Mouse (Mus musculus) kidney, embryonic 16.5 days (tissue): ENCODE measurements around the gene Krt83. TPM values are rescaled to one million over a fixed set of nuclear protein-coding genes. Genes with fewer than 3 reads are reported as not detected.

ENCODE experiments used
- polyA plus RNA-seq: library from polyadenylated mRNA; unstranded; fragments of >200 nt; fragmentation: Nextera tagmentation; extraction: Ambion mirVana; gene quantifications from 2 replicates; pipeline ENCODE4 v1.2.1, GENCODE M21; 2015

The Krt83 gene
- polyA plus RNA-seq, 1 experiment from 2014 or later, result not detected

Other genes with a start within 250 kb of the Krt83 start
- gene Nr4a1, start 237.2 kb downstream of the Krt83 start, polyA plus RNA-seq, result 10.8 and 11.9 TPM in 2 replicates
- 78.2 and 87.0 TPM in 2 replicates for gene Atg101, start 207.2 kb downstream of the Krt83 start, polyA plus RNA-seq
- 23.2 and 23.9 TPM in 2 replicates for gene 6030408B16Rik, start 198.3 kb downstream of the Krt83 start, polyA plus RNA-seq
- 1.7 and 2.3 TPM in 2 replicates for gene Krt80, start 121.3 kb downstream of the Krt83 start, polyA plus RNA-seq
- gene Krt7, start 80.5 kb downstream of the Krt83 start, polyA plus RNA-seq, result 94.8 and 99.9 TPM in 2 replicates
- 0.06 TPM in 1 of 2 replicates, not detected in the other for gene Krt87, start 52.7 kb downstream of the Krt83 start, polyA plus RNA-seq
- gene Krt88, start 43.8 kb downstream of the Krt83 start, polyA plus RNA-seq, result not detected in 2 replicates
- not detected in 2 replicates for gene Krt81, start 27.8 kb downstream of the Krt83 start, polyA plus RNA-seq
- not detected in 2 replicates for gene Krt86, start 18.0 kb downstream of the Krt83 start, polyA plus RNA-seq
- not detected in 2 replicates for gene Gm49425, start 25.7 kb upstream of the Krt83 start, polyA plus RNA-seq
- gene Krt84, start 41.3 kb upstream of the Krt83 start, polyA plus RNA-seq, result not detected in 2 replicates
- not detected in 2 replicates for gene Krt82, start 59.2 kb upstream of the Krt83 start, polyA plus RNA-seq
- 0.10 and 0.15 TPM in 2 replicates for gene Krt90, start 71.4 kb upstream of the Krt83 start, polyA plus RNA-seq
- gene Krt75, start 82.4 kb upstream of the Krt83 start, polyA plus RNA-seq, result 0.27 and 0.32 TPM in 2 replicates
- gene Gm5414, start 136.7 kb upstream of the Krt83 start, polyA plus RNA-seq, result not detected in 2 replicates
- not detected in 2 replicates for gene Gm5478, start 155.9 kb upstream of the Krt83 start, polyA plus RNA-seq
- gene Krt6b, start 188.8 kb upstream of the Krt83 start, polyA plus RNA-seq, result not detected in 2 replicates
- gene Krt6a, start 202.8 kb upstream of the Krt83 start, polyA plus RNA-seq, result 0.10 and 0.49 TPM in 2 replicates
- gene Krt5, start 221.4 kb upstream of the Krt83 start, polyA plus RNA-seq, result 0.26 and 0.67 TPM in 2 replicates